Comparison of ENCODE assay signal across 19 mouse cellular contexts in genomic region chr5:117184832-117185231, GRCm38 (mm10).
DNase-seq lines count a peak whose midpoint lies in the region; ATAC-seq and TF ChIP-seq lines count a peak whose summit lies in the region.
"Had no signal": no experiment of that assay in that cellular context is flagged by ENCODE, and none has a peak within 500 bp of the region (broad histone marks: within the 10 kb centered on the region; RNA-seq: fewer than 3 reads in every experiment).

No protein-coding gene starts in this region.

- in situ Hi-C loops in Patski (cut with MboI; ENCODE audit: low pct_unique_long_range_greater_than_20kb): no loop called here

- H3K79me2 ChIP-seq in liver, adult 2 months (ENCODE audit: control insufficient read depth, insufficient read depth, low read length): peaks cover 22% of the 10 kb centered on the region; the same call in 1 of the 2 replicates

- H3K4me1 ChIP-seq in liver, adult 2 months (ENCODE audit: control insufficient read depth, insufficient read depth, low read length): peaks cover 13% of the 10 kb centered on the region
- no peaks in the 10 kb centered on the region for H3K4me1 ChIP-seq in ES-Bruce4 (ENCODE audit: control insufficient read depth, insufficient read depth, low read length)
- H3K4me1 ChIP-seq: forebrain, embryonic 13.5 days; heart, embryonic 13.5 days had no signal

- no peak overlapping the region for H3K9ac ChIP-seq in liver, adult 2 months (ENCODE audit: low read depth, low read length)
- no peak overlapping the region for H3K9ac ChIP-seq in ES-Bruce4 (ENCODE audit: low read depth, poor library complexity, severe bottlenecking)
- H3K9ac ChIP-seq: forebrain, embryonic 13.5 days; heart, embryonic 13.5 days; liver, embryonic 15.5 days had no signal

- POLR2A ChIA-PET in Patski (lab: Charles Lee): no interaction called here

- DNase-seq in liver, adult 2 months (ENCODE audit: extremely low read depth, low read depth, low spot score): no peak
- no peak for DNase-seq in liver
- DNase-seq in Patski (ENCODE audit: low read depth, low spot score): no peak
- DNase-seq in splenic B cell, adult 2 months (ENCODE audit: low read depth, low spot score): peak; percentile 14
- no peak for DNase-seq in right cerebral cortex, adult 18-20 months
- DNase-seq in layer of hippocampus, postnatal 25 days (ENCODE audit: extremely low spot score in 1 of 2, low spot score in 1 of 2): no peak
- DNase-seq: cerebellum, postnatal 25 days; heart, postnatal 4 days; kidney, adult 8-10 months; layer of hippocampus, postnatal 36 days; left cerebral cortex, postnatal 4 days; lung, postnatal 4 days; thymus, postnatal 14 days had no signal

- H3K4me3 ChIP-seq in liver, adult 2 months (ENCODE audit: insufficient read depth, low read depth, low read length): no peak overlapping the region
- H3K4me3 ChIP-seq in ES-Bruce4 (ENCODE audit: low read depth, low read length): no peak overlapping the region
- H3K4me3 ChIP-seq: forebrain, embryonic 13.5 days; heart, embryonic 13.5 days; liver, embryonic 15.5 days had no signal

- TF ChIP-seq EP300 in ES-Bruce4 (IDR thresholded peaks at IDR 0.05; ENCODE audit: insufficient read depth, low read depth, low read length): no peak

- TF ChIP-seq CTCF in liver, adult 2 months (IDR thresholded peaks at IDR 0.05; ENCODE audit: low read depth, low read length): peak; percentile 40; the same call in 1 of the 2 replicates
- peak; percentile 18 for TF ChIP-seq CTCF in ES-Bruce4 (IDR thresholded peaks at IDR 0.05; ENCODE audit: low read depth, low read length)
- peak; percentile 44 for TF ChIP-seq CTCF in Patski (IDR thresholded peaks at IDR 0.05)

- no peaks in the 10 kb centered on the region for H3K27me3 ChIP-seq in liver, adult 2 months (ENCODE audit: control insufficient read depth, insufficient read depth, low read length)
- H3K27me3 ChIP-seq in ES-Bruce4 (ENCODE audit: control insufficient read depth, insufficient read depth, low read length, poor library complexity, severe bottlenecking) (no peaks in the 10 kb centered on the region), Patski (no peaks in the 10 kb centered on the region)
- no peaks in the 10 kb centered on the region for H3K27me3 ChIP-seq in splenic B cell, adult 2 months (ENCODE audit: control insufficient read depth, insufficient read depth, low read length, poor library complexity, severe bottlenecking)
- H3K27me3 ChIP-seq: CH12.LX; forebrain, embryonic 13.5 days; heart, embryonic 13.5 days; liver, embryonic 15.5 days had no signal

- H3K36me3 ChIP-seq in liver, adult 2 months (ENCODE audit: control insufficient read depth, insufficient read depth, low read length): peaks cover 25% of the 10 kb centered on the region
- no peaks in the 10 kb centered on the region for H3K36me3 ChIP-seq in ES-Bruce4 (ENCODE audit: control insufficient read depth, insufficient read depth, low read length, poor library complexity, severe bottlenecking)
- H3K36me3 ChIP-seq in splenic B cell, adult 2 months (ENCODE audit: control insufficient read depth, insufficient read depth, low read length, poor library complexity, severe bottlenecking): peaks cover 12% of the 10 kb centered on the region

- CTCF ChIA-PET in Patski (lab: Charles Lee): interaction anchor here (0.8 kb wide), 1 partner anchor 14 kb away, joined by 3 read pairs; no protein-coding TSS in a partner anchor

- H3K9me3 ChIP-seq in ES-Bruce4 (replicated peaks; ENCODE audit: control insufficient read depth, insufficient read depth, low read length, poor library complexity, severe bottlenecking): no peaks in the 10 kb centered on the region; the same call in 1 of the 2 replicates

- H3K27ac ChIP-seq in liver, adult 2 months (replicated peaks; ENCODE audit: insufficient read depth, low read depth, low read length): no peak overlapping the region
- H3K27ac ChIP-seq in ES-Bruce4 (ENCODE audit: insufficient read depth, low read length): no peak overlapping the region
- H3K27ac ChIP-seq: forebrain, embryonic 13.5 days; heart, embryonic 13.5 days; liver, embryonic 15.5 days had no signal

- no peak for TF ChIP-seq POLR2A in liver, adult 2 months (IDR thresholded peaks at IDR 0.05; ENCODE audit: extremely low read depth, insufficient read depth, low read length)
- TF ChIP-seq POLR2A in ES-Bruce4 (IDR thresholded peaks at IDR 0.05; ENCODE audit: insufficient read depth, low read length): no peak

- ATAC-seq in Patski: no peak
- ATAC-seq: forebrain, embryonic 13.5 days; hindbrain, embryonic 16.5 days had no signal

- 73% methylated on average over 6 of the region's 6 CpGs for WGBS in liver, adult 2 months
